Mouse (Mus musculus) cerebellum, postnatal 4 days (tissue): ENCODE data around the gene Cds1.
A peak's percentile ranks its signal among the peaks of the same experiment; 100 is the strongest.

Source experiments
- DNase-seq, 2 experiments: peaks; one replicate each; pipeline ENCODE4 v3.0.0; 2022; ENCODE audit warnings: low spot score in 2 of 2, mixed read lengths in 1 of 2

Gene Cds1

DNA sequence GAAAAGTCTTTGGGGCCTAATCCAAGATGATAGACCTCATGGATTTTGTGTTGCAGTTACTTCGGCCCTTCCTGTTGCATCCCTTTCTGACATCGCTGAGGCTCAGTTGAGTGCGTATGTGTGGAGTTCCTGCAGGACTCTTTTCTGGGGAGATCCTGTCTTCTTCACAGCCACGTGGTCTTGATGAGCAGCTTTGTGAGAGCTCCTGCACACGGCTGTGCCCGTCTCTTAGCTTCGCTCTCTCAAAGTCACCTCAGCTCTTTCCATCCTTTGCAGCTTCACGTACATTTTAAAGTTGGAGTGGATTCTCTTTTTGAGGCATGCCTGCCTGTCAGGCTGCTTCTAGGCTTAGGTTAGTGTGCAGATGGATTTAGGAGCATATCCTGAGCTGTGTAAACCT lies 11.6 kb downstream of the Cds1 start:
- DNase-seq, result no peak

DNA sequence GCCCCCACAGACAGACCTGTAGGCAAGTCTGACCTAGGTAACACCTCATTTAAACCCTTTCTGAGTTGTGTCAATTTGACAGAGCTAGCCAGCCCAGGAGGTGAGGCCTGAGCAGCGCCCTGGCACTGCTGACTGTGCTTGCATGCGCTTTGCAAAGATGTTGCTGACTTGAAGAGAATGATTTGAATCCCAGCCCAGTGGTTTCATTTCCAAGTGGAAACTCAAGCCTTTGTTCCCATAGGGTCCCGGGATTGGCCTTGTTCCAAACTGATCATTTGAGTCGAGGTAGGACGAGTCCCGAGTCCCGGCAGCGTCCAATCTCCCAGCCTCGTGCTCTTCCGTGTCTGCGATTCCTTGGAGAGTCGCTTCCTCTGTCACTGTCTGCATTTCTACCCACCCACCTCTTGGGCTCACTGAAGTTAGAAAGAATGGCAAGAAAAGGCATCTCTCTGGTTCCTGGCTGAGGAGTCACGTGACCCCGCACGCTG lies 14.5 kb downstream of the Cds1 start:
- no peak for DNase-seq

- no peak for DNase-seq
Observed at GRCm38 (mm10) chr5:101780918-101781317, 16.0 kb downstream of the Cds1 start.

- no peak for DNase-seq
Observed at GRCm38 (mm10) chr5:101784328-101784727, 19.4 kb downstream of the Cds1 start.

DNA sequence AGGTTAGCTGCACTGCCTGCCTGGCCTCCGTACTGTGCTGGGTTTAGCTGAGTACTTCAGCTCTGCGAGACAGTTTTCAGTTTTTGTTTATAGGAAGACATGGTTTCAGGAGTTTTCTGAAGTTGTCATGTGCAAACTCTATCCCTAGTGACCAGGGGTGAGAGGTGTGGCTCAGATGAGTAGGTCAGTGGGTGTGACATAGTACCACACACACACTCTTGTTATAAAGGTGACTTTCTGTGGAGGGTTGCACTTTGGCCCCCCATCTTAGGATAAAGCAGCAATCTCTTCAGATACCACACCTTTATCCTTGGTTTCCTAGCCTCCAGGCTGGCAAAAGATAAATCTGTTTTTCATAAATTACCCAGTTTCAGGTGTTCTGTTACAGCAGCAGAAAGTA lies 19.9 kb downstream of the Cds1 start:
- no peak for DNase-seq

GRCm38 (mm10) chr5:101785921-101786614 lies 21.1 kb downstream of the Cds1 start:
- DNase-seq, result no peak

DNA sequence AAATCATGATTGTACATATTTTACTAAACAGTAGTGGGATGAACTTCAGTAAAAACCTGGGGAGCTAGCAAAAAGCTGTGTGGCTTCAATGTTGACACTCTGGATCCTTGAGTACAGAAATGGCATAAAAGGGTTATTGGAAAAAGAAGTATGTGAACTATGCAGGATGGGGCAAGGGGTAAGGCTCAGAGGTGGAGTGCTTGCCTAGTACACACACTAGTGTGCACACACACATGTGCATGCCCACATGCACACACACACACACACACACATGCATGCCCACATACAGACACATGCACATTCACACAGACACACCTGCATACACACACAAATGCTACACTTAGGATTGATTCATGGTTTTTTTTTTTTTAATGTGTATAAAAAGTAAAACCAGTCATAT lies 24.8 kb downstream of the Cds1 start:
- no peak for DNase-seq

DNA sequence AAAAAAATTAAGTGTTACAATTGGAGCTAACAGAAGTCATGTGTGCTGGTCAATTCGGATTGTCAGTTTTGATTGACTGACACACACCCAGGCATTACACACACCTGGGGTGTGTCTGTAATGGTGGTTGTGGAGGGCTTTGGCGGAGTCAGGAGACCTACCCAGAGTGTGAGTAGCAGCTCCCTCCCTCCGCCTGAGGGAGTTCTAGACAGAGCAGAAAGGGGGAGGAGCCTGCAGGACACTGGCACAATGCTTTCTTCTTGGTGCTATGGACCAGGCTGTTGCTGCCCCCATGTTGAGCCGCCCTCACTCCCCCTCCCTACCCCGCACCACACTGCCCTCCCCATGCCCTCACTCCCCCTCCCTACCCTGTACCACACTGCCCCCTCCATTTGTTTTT lies 25.6 kb downstream of the Cds1 start:
- no peak for DNase-seq

GRCm38 (mm10) chr5:101792665-101793064 lies 27.7 kb downstream of the Cds1 start:
- no peak for DNase-seq

DNA sequence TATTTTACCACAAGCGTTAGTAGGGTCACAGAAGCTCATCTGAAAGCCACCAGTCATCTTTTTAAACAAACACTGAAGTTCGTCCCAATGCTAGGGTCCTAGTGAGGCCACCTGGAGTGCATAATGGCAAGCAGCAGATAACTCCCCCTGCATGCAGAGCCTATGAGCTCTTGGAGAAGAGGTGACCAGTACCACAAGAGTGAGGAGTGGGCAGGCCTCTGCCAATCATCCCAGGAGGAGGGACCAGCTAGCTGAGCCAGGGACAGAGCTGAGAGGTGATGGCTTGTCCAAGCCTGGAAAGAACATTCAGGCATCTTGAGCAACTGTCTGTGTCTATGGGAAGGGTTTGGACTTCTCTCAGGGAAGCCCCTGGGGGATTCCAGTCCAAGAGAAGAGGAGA lies 37.0 kb downstream of the Cds1 start:
- DNase-seq, result no peak

DNA sequence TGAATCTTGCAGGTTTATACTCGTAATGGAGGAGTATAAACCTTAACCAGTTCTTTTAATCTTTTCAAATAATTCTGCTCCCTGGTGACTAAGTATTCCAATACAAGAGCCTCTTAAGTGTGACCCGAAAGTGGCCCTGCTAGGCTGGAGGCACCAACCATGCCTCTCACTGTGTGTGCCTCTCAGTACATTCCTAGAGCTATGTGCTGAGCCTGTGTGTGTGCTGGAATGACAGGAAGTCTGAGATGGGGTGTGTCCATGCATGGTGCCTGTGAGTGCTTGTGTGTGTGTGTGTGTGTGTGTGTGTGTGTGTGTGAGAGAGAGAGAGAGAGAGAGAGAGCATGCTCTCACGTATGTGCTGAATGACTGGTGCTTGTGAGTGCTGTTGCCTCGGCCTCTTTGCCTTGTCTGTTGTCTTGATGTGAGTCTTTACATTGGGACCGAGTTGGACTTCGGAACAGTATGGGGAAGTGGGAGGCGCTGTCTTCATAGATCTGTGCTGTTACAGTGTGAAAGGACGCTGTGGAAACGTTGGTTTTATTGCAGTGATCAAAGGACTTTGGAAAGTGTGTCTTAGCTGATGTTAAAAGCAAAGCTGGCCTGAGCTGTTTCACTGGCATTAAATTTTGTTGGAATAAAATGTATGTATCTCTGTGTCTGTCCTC lies 37.6 kb downstream of the Cds1 start:
- DNase-seq, result no peak

DNA sequence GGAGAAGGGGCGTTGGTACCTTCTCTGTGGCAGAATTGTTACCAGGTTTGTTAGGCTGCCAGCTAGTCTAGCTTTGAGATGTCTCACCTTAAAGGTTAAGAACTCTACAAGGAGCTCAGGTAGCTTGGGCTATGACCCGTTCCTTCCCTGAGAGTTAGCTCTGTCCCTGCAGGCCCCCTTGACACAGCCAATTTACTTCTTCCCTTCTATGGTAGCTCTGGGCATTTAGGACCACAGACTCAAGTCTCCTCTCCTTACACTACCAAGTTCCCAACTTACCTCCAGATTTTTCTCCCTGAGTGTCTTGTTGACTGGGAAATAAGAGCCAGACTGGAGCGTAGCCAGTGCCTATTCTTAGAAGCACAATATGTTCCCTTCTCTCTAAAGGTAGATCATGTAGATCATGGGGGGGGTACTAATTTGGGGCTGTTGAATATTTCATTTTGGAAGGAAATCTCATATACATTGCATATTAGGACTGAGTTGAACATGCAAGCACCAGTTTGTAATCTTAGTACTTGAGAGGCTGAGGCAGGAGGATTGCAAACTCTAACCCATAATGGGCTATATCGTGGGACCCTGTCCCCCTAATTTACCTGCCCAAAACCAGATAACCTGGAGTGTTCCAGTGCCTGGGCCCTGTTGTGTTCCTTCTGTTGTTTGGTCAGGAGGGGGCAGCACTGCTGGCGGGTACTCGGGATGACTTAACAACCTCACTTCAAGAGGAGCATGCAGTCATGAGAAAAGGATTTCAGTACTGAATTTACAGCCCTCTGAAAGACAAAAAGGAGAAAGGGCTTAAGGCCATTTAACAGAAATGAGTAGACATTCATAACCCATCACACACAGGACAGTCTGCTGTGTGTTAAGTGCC lies 46.6 kb downstream of the Cds1 start:
- no peak for DNase-seq

DNA sequence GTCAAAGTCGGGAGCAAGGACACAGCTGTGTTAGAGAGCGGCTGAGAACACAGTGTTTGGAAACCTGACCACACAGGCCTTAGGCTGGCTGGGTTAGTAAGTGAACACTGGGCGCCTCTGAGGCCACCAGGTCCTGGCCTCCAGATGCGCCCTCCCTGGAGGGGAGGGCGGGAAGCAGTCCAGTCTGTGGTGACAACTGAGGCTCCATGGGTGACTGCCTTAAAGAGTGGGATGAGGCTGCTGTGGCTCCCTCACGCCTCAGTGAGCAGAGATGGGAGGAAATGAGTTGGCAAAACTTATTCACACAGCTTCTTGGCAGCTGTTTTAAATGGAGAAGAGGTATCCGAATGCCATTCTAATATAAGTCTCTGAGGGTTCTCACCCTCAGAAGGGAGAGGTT lies 51.9 kb downstream of the Cds1 start:
- DNase-seq, result no peak

GRCm38 (mm10) chr5:101819216-101819615 lies 54.3 kb downstream of the Cds1 start:
- no peak for DNase-seq

DNA sequence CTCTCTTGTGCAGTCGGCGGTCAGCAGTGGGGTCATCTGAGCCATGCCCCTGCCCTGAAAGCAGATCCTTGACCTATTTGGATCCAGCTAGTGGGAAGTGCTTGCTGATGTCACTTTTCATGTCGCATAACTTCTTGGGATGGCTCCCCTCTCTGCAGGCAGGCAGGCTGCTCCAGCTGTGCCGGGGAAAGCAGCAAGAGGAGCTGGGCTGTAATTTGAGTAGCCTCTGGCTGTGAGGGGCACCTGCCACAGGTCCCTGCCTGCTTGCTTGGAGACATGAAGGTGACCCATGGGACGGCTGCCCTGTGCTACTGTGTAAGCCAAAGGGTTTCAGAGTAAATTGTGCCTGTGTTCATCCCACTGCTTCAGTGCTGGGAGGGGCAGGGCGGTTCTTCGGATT lies 54.9 kb downstream of the Cds1 start:
- DNase-seq, result no peak

- DNase-seq, result no peak
Observed at GRCm38 (mm10) chr5:101821052-101821451, 56.1 kb downstream of the Cds1 start.

GRCm38 (mm10) chr5:101821491-101822310 lies 56.8 kb downstream of the Cds1 start:
- no peak for DNase-seq

GRCm38 (mm10) chr5:101822311-101822670 lies 57.4 kb downstream of the Cds1 start:
- no peak for DNase-seq

- no peak for DNase-seq
Observed at GRCm38 (mm10) chr5:101825111-101825911, 60.4 kb downstream of the Cds1 start.

- DNase-seq, result peak in 1 of 2 experiments; percentile 33
Observed at GRCm38 (mm10) chr5:101826531-101826970, 61.6 kb downstream of the Cds1 start.

DNA sequence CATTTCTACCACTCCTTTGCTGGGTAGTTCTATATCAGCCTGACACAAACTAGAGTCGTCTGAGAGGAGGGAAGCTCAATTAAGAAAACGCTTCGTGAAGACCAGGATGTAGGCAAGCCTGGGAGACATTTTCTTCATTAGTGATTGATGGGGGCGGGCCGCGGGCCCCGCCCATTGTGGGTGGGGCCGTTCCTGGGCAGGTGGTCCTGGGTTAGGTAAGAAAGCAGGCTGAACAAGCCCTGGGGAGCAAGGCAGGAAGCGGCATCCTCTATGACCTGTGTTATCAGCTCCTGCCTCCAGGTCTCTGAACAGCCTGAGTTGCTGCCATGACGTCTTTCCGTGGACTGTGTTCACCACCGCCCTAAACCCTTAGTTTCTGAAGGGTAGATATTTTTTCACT lies 62.5 kb downstream of the Cds1 start:
- DNase-seq, result no peak
